Mouse (Mus musculus) T-helper 2 cell (primary cell): ENCODE measurements around the gene Slc28a2.
"Not testable (repeated sequence)": the region's sequence is repeated elsewhere in the genome, so short reads cannot be mapped to it uniquely, and the experiment has no call there.

Experiments used
- in situ Hi-C: fragments of 300-600 bp; cut with MboI, MseI; formaldehyde crosslinking; loops from one replicate; pipeline ENCODE4 v1.15.1; 2025; ENCODE audit warnings: high pct_unique_total_duplicates

Slc28a2 gene

GRCm38 (mm10) chr2:122426200-122426599, at the start of gene Slc28a2:
TSS of gene Slc28a2 (plus strand) at chr2:122426477.
- in situ Hi-C loops, result not testable (repeated sequence)

GRCm38 (mm10) chr2:122377215-122377674, 49.0 kb upstream of the Slc28a2 start:
- in situ Hi-C loops, result no loop called here

- in situ Hi-C loops, result no loop called here
Measured at GRCm38 (mm10) chr2:122377751-122378246, 48.5 kb upstream of the Slc28a2 start.

- in situ Hi-C loops, result no loop called here
Measured at GRCm38 (mm10) chr2:122378421-122379291, 47.6 kb upstream of the Slc28a2 start.

GRCm38 (mm10) chr2:122379292-122379650, 47.0 kb upstream of the Slc28a2 start:
- in situ Hi-C loops, result no loop called here

- in situ Hi-C loops, result loop anchor here (5.0 kb wide), 1 partner anchor 246 kb away; no protein-coding TSS in a partner anchor
Measured at GRCm38 (mm10) chr2:122380768-122381311, 45.4 kb upstream of the Slc28a2 start.

GRCm38 (mm10) chr2:122381329-122382103, 44.8 kb upstream of the Slc28a2 start:
- in situ Hi-C loops, result loop anchor here (5.0 kb wide), 1 partner anchor 246 kb away; no protein-coding TSS in a partner anchor

- in situ Hi-C loops, result loop anchor here (5.0 kb wide), 1 partner anchor 245 kb away; no protein-coding TSS in a partner anchor
Measured at GRCm38 (mm10) chr2:122382121-122382520, 44.2 kb upstream of the Slc28a2 start.

- in situ Hi-C loops, result no loop called here
Measured at GRCm38 (mm10) chr2:122385095-122385494, 41.2 kb upstream of the Slc28a2 start.

GRCm38 (mm10) chr2:122387135-122387534, 39.1 kb upstream of the Slc28a2 start:
- in situ Hi-C loops, result not testable (repeated sequence)

GRCm38 (mm10) chr2:122396150-122396549, 30.1 kb upstream of the Slc28a2 start:
- in situ Hi-C loops, result loop anchor here (5.0 kb wide), 1 partner anchor 156 kb away; no protein-coding TSS in a partner anchor

- in situ Hi-C loops, result no loop called here
Measured at GRCm38 (mm10) chr2:122407607-122408006, 18.7 kb upstream of the Slc28a2 start.

GRCm38 (mm10) chr2:122408928-122409327, 17.3 kb upstream of the Slc28a2 start:
- in situ Hi-C loops, result no loop called here

- in situ Hi-C loops, result not testable (repeated sequence)
Measured at GRCm38 (mm10) chr2:122426645-122427044, 368 bp downstream of the Slc28a2 start.

- in situ Hi-C loops, result not testable (repeated sequence)
Measured at GRCm38 (mm10) chr2:122438706-122439482, 12.6 kb downstream of the Slc28a2 start.

- in situ Hi-C loops, result not testable (repeated sequence)
Measured at GRCm38 (mm10) chr2:122440521-122440920, 14.2 kb downstream of the Slc28a2 start.

GRCm38 (mm10) chr2:122441000-122441933, 15.0 kb downstream of the Slc28a2 start:
- in situ Hi-C loops, result no loop called here

GRCm38 (mm10) chr2:122450351-122450750, 24.1 kb downstream of the Slc28a2 start:
- in situ Hi-C loops, result no loop called here

- in situ Hi-C loops, result no loop called here
Measured at GRCm38 (mm10) chr2:122452426-122452825, 26.1 kb downstream of the Slc28a2 start.

GRCm38 (mm10) chr2:122466901-122467300, 40.6 kb downstream of the Slc28a2 start:
- in situ Hi-C loops, result no loop called here
